Mouse (Mus musculus) layer of hippocampus, adult 9-11 months (tissue): ENCODE results near the gene Slc35e4.
"Not testable (repeated sequence)": the region's sequence is repeated elsewhere in the genome, so short reads cannot be mapped to it uniquely, and the experiment has no call there.

Experiments used
- DNase-seq: peaks from one replicate; pipeline ENCODE4 v3.0.0; 2022

Gene Slc35e4

GRCm38 (mm10) chr11:3913316-3914108 is 952 bp downstream of the Slc35e4 start:
- DNase-seq, result peak; percentile 95

- DNase-seq, result peak; percentile 28
Observed at GRCm38 (mm10) chr11:3912875-3913271, 1.6 kb downstream of the Slc35e4 start.

- DNase-seq, result no peak
Observed at GRCm38 (mm10) chr11:3912100-3912874, 2.2 kb downstream of the Slc35e4 start.

- DNase-seq, result not testable (repeated sequence)
Observed at GRCm38 (mm10) chr11:3911440-3911839, 3.0 kb downstream of the Slc35e4 start.

GRCm38 (mm10) chr11:3910513-3911310 is 3.8 kb downstream of the Slc35e4 start:
- no peak for DNase-seq

GRCm38 (mm10) chr11:3909236-3909635 is 5.2 kb downstream of the Slc35e4 start:
- no peak for DNase-seq

- no peak for DNase-seq
Observed at GRCm38 (mm10) chr11:3905446-3905845, 9.0 kb downstream of the Slc35e4 start.

- DNase-seq, result no peak
Observed at GRCm38 (mm10) chr11:3904673-3905072, 9.8 kb downstream of the Slc35e4 start.

- DNase-seq, result peak; percentile 69
Observed at GRCm38 (mm10) chr11:3903046-3903445, 11.4 kb downstream of the Slc35e4 start.

GRCm38 (mm10) chr11:3902516-3902915 is 11.9 kb downstream of the Slc35e4 start:
- DNase-seq, result no peak

- DNase-seq, result no peak
Observed at GRCm38 (mm10) chr11:3900296-3900695, 14.2 kb downstream of the Slc35e4 start.

GRCm38 (mm10) chr11:3895933-3896332 is 18.5 kb downstream of the Slc35e4 start:
- no peak for DNase-seq

- DNase-seq, result no peak
Observed at GRCm38 (mm10) chr11:3895458-3895857, 19.0 kb downstream of the Slc35e4 start.

- peak; percentile 97 for DNase-seq
Observed at GRCm38 (mm10) chr11:3894406-3895281, 19.8 kb downstream of the Slc35e4 start, which contains the start of the genes 4921536K21Rik and Dusp18. Gene 4921536K21Rik (minus strand): TSS chr11:3895098. Gene Dusp18 (plus strand): TSS chr11:3895240.

- DNase-seq, result no peak
Observed at GRCm38 (mm10) chr11:3893970-3894369, 20.5 kb downstream of the Slc35e4 start.

GRCm38 (mm10) chr11:3887331-3887730 is 27.1 kb downstream of the Slc35e4 start:
- DNase-seq, result no peak

GRCm38 (mm10) chr11:3883711-3884110 is 30.8 kb downstream of the Slc35e4 start:
- DNase-seq, result no peak

GRCm38 (mm10) chr11:3879836-3880235 is 34.6 kb downstream of the Slc35e4 start:
- peak; percentile 73 for DNase-seq

- no peak for DNase-seq
Observed at GRCm38 (mm10) chr11:3878660-3879059, 35.8 kb downstream of the Slc35e4 start.

- peak; percentile 67 for DNase-seq
Observed at GRCm38 (mm10) chr11:3876419-3876818, 38.0 kb downstream of the Slc35e4 start.

- DNase-seq, result no peak
Observed at GRCm38 (mm10) chr11:3864343-3864742, 50.1 kb downstream of the Slc35e4 start.
